ENCODE assay signal across 34 mouse cellular contexts in genomic region chr16:14462535-14462934, GRCm38 (mm10).
"Had no signal": no experiment of that assay in that cellular context is flagged by ENCODE, and none has a peak within 500 bp of the region (broad histone marks: within the 10 kb centered on the region; RNA-seq: fewer than 3 reads in every experiment).

No protein-coding gene starts in this region.

- H3K27ac ChIP-seq: heart, embryonic 13.5 days; heart, embryonic 15.5 days; hindbrain, embryonic 10.5 days; hindbrain, embryonic 12.5 days; hindbrain, embryonic 13.5 days; hindbrain, embryonic 14.5 days; hindbrain, embryonic 15.5 days; hindbrain, postnatal 0 days; intestine, embryonic 15.5 days; kidney, embryonic 15.5 days; kidney, postnatal 0 days; layer of hippocampus, adult 2 months; left cerebral cortex, adult 2 months had no signal

- H3K36me3 ChIP-seq: heart, embryonic 12.5 days; heart, embryonic 15.5 days had no signal

- H3K9ac ChIP-seq: heart, embryonic 12.5 days; heart, embryonic 13.5 days; heart, embryonic 15.5 days; hindbrain, embryonic 12.5 days; hindbrain, embryonic 13.5 days; hindbrain, embryonic 14.5 days; hindbrain, embryonic 15.5 days; intestine, embryonic 15.5 days; kidney, embryonic 15.5 days had no signal

- H3K9me3 ChIP-seq: heart, embryonic 12.5 days; heart, embryonic 13.5 days; heart, embryonic 15.5 days; hindbrain, embryonic 10.5 days; hindbrain, embryonic 12.5 days; hindbrain, embryonic 13.5 days; hindbrain, embryonic 15.5 days; intestine, embryonic 15.5 days; kidney, embryonic 15.5 days had no signal

- H3K27me3 ChIP-seq: heart, embryonic 12.5 days; heart, embryonic 13.5 days; heart, embryonic 15.5 days; hindbrain, embryonic 12.5 days; hindbrain, embryonic 13.5 days; hindbrain, embryonic 15.5 days; intestine, embryonic 15.5 days; kidney, embryonic 15.5 days had no signal

- H3K4me2 ChIP-seq: heart, embryonic 12.5 days; heart, embryonic 13.5 days; heart, embryonic 15.5 days; hindbrain, embryonic 12.5 days; hindbrain, embryonic 13.5 days; hindbrain, embryonic 14.5 days; hindbrain, embryonic 15.5 days; intestine, embryonic 15.5 days; kidney, embryonic 15.5 days had no signal

- H3K4me3 ChIP-seq: heart, embryonic 12.5 days; heart, embryonic 13.5 days; heart, embryonic 15.5 days; hindbrain, embryonic 10.5 days; hindbrain, embryonic 12.5 days; hindbrain, embryonic 13.5 days; hindbrain, embryonic 15.5 days; intestine, embryonic 15.5 days; kidney, embryonic 15.5 days; layer of hippocampus, adult 2 months; left cerebral cortex, adult 2 months had no signal

- ATAC-seq: hindbrain, embryonic 16.5 days; hindbrain, postnatal 0 days; inflammation-experienced regulatory T-cells, adult 6 months; intestine, embryonic 15.5 days; intestine, embryonic 16.5 days; intestine, postnatal 0 days had no signal

- DNase-seq: heart, postnatal 10 days; heart, postnatal 14 days; heart, postnatal 36 days; heart, postnatal 4 days; kidney, adult 11 months; kidney, adult 18-20 months; kidney, adult 2 months; kidney, adult 8-10 months; kidney, adult 9 months; kidney, postnatal 10 days; kidney, postnatal 14 days; kidney, postnatal 25 days; kidney, postnatal 36 days; kidney, postnatal 4 days; layer of hippocampus, adult 9-11 months; layer of hippocampus, postnatal 36 days had no signal

- H3K4me1 ChIP-seq: heart, embryonic 12.5 days; heart, embryonic 13.5 days; heart, embryonic 15.5 days; hindbrain, embryonic 10.5 days; hindbrain, embryonic 12.5 days; hindbrain, embryonic 13.5 days; hindbrain, embryonic 15.5 days; intestine, embryonic 15.5 days; kidney, embryonic 15.5 days had no signal
